Mouse (Mus musculus) adrenal gland (tissue): ENCODE measurements around the gene Ctnnal1.

Experiments
- intact Hi-C: fragments of 180-260 bp; cut with DNase I; formaldehyde crosslinking; loops from one replicate; pipeline ENCODE4 v1.15.1; 2025
- microRNA-seq, 2 experiments: library from miRNA; unstranded; fragments of <30 nt; microRNA quantifications; one replicate each; pipeline ENCODE4; 2019

Ctnnal1 gene

DNA sequence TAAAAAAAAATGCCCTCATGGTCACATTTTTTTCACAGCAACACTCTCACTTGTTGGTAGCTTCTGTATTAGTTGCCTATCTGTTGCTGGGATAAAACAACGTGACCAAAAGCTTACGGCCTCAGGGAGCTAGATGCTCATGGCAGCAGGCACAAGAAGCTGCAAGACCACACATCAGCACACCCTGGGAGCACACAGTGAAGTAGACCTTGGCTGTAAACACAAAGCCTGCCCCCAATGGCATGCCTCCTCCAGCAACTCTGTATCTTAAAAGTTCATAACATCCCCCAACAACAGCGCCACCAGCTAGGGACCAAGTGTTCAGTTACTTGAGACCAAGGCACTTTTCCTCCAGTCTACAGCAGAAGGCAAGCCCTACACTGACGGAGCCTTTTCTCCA lies 55.9 kb downstream of the Ctnnal1 start:
- intact Hi-C loops: no loop called here

DNA sequence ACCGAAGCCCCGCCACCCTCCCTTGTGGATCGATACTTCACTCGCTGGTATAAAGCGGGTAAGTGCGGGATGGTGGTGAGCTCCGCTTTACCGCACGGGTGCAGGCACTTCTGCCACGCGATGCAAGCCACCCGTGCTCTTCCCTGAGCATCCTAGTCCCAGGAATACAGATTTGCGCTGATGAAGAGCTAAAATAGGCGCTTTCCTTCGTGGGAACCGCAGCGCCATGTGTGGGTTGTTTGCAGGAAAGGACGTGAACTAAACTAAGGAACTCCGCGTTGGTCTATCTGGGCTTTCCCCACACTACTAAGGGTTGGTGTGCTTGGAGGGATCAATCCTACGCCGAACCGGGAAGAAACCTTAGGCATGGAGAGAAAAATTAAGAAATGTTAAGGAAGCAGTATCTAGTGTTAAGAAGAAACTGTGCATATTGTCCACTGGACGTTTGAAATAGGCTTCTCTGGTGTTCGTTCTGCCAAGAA lies 62.3 kb downstream of the Ctnnal1 start:
- intact Hi-C loops: no loop called here

DNA sequence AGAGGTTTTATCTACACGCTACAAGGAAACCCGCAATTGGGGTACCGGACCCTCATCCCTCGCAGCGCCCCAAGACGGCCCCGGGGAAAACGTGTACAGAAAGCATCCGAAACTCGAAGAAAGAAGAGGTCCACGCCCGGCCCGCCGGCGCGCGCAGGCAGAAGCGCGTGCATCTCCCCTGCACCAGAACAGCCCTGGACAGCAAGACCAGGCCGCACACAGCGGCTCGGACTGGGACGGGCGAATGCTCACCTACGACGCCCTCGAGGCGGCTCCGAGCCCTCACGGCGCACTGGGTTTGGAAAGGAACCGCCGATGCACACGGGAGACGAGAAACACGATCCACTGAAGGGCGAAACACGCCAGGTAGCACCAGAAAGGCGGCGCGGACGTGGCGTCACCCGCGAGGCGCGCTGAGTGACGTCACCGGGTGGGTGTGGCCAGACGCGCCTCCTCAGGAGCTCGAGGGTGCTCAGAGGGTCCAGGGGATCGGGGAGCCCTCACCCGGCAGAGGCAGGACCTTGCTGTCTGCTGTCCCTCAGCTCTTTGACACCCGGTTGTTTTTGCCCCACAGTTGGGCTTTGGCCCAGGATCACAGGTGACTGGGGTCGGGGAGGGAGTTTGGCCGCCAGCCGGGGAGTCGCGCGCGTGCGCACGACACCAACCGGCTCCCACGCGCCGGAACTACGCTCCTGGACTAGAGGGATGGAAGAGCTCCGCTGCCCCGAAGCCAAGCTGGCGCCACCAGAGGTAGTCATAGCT lies 62.9 kb downstream of the Ctnnal1 start, which contains the start of the genes Elp1 and Fam206a:
Gene Elp1, minus strand, starts transcription at position 425 of the 762 bp plus-strand sequence.
Gene Fam206a, plus strand, starts transcription at position 439 of the 762 bp plus-strand sequence.
- intact Hi-C loops: no loop called here

DNA sequence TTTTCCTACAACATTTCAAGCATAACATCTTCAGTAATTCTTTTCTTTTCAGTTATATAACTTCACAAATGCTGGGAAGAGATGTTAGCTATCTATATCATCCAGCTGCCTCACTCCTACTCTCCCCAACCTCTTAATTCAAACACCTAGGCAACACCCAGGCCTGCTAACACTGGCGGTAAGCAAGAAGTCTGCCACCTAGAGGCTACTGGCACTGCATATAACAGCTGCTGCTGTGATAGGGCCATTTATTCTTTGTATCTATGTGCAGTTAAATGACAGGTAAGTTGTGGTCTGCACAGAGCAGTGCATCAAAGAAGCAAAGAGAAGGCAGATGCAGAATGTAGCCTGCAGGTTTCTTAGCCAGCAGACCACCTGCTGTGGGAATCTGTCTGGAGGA lies 73.6 kb downstream of the Ctnnal1 start:
- intact Hi-C loops: no loop called here

DNA sequence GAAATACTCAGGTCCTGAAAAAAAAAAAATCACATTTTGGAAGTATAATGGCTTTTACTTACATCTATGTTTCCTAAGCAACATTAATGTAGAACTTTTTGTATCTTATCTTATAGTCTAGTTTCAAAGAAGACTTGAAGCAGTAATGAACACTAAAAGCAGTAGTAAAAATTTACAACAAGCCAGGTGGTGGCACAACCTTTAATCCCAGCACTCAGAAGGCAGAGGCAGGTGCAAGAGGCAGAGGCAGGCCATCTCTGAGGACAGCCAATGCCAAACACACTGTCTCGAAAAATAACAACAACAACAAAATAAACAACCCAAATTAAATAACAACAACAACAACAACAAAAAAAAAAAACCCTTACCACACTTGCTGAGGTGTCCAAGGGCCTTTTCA lies 93.9 kb downstream of the Ctnnal1 start:
- intact Hi-C loops: no loop called here

DNA sequence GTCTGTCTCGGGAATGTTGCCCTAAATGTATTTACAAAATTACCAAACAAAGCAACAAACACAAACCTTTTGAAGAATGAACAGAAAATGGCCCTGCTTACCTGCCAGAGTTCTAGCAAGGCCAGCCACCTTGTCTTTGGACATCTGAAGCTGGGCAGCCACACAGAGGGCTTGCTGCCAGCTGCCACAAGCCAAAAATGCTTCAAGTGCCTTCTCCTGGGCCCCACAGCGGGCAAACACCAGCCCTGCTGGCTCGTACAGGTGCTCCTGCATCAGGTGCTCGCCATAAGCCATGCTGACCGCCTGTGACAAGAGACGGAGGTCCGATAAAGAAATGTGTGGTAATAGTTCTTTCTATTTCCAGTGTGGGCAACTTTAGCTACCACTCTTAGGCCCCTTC lies 96.1 kb downstream of the Ctnnal1 start:
- intact Hi-C loops: no loop called here

DNA sequence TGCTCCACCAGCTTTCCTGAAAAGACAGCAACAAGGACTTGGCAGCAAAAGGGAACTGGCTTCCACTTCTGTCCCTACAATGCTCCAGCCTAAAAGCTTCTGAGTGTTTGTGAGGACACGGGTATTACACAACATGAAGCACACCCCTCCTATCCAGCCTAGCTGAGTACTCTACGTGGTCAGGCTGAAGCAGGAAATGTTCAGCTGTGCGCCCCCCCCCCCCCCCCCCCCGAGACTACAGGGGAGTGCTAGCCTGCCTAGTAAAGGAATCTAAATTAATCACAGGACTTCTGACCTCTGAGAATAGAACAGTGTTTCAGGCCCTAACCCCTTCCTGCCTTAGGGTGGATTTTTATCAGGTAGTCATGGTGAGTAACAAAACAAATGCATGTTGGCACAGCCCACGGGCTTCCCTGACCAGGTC lies 97.1 kb downstream of the Ctnnal1 start:
- intact Hi-C loops: no loop called here

Small RNA genes within 50 kb of the gene (microRNA-seq; reads per million reads assigned to microRNA genes)
- 42.6 to 48.6 reads per million in 2 experiments for gene Mir32
